Mouse (Mus musculus): ENCODE measurements around the gene Itgav.

Gene Itgav

GRCm38 (mm10) chr2:83828895-83829539 lies 104.8 kb downstream of the Itgav start:
- no peak for DNase-seq

DNA sequence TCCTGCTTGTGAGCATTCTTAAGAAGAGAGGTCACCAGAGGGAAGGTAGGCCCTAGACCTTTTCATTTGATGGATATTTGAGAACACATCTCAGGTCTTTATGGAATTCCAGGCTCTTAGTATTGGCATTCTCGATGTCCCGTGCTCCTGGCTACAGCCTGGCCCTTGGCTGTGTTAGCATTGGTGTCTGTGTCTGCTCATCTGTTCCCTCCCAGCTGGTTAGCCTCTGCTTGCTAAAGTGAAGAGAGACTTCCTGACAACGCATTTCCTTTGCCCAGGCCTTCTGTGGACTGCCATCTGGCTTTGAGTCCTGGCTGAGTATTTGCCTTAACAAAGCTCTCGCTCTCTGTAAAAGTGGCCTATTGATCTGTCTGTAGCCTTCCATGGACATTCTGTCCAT lies 108.7 kb downstream of the Itgav start:
- no peak for DNase-seq

GRCm38 (mm10) chr2:83835313-83836070 lies 111.3 kb downstream of the Itgav start:
- DNase-seq, result no peak

- DNase-seq, result no peak
Measured at GRCm38 (mm10) chr2:83848495-83848894, 124.3 kb downstream of the Itgav start.

DNA sequence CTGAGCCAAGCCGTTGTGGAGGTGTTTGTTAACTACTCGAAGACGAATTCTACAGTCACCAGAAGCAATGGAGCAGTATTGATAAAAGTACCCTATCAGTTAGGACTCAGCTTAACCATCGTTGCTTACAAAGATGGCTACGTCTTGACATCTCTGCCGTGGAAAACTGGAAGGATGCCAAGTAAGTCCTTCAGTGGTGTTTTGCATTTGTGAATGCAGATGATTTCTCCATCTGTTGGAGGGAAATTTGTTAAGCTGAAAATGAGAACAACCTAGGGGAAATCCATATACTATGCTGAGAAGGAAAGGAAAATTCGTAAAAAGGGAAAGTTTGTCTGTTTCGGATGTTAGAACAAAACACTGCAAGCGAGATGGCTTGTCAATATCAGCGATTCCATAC lies 129.2 kb downstream of the Itgav start:
- no peak for DNase-seq

GRCm38 (mm10) chr2:83856236-83856635 lies 132.0 kb downstream of the Itgav start:
- DNase-seq, result no peak

Measured in thymus, postnatal 4 days (tissue).